Mouse (Mus musculus): ENCODE results near the gene Scarb2. TPM values are rescaled to one million over a fixed set of nuclear protein-coding genes. Genes with fewer than 3 reads are reported as not detected.

Gene Scarb2
- total RNA-seq, 2 experiments from 2014 or later: 90.2 to 96.8 TPM

- no peak for DNase-seq (ENCODE audit: low spot score in 2 of 2)
Measured at GRCm38 (mm10) chr5:92392542-92392941, 114.1 kb downstream of the Scarb2 start.

Small RNA genes within 50 kb of the gene (microRNA-seq; reads per million reads assigned to microRNA genes)
- not detected for gene Mir6415

Other genes with a start within 250 kb of the Scarb2 start
- 10 to 100 TPM; 16.6 to 16.7 TPM for gene Naaa, start 228.7 kb downstream of the Scarb2 start, total RNA-seq (2021)
- gene Sdad1, start 196.4 kb downstream of the Scarb2 start, total RNA-seq (2021): 10 to 100 TPM; 25.5 to 28.4 TPM
- gene Cxcl9, start 178.8 kb downstream of the Scarb2 start, total RNA-seq (2021): 1 to 10 TPM; 5.0 to 8.4 TPM
- 100 to 1,000 TPM; 257 to 310 TPM for gene Art3, start 175.0 kb downstream of the Scarb2 start, total RNA-seq (2021)
- 1 to 10 TPM in 1 of 2 experiments, under 1 TPM in 1; 0.76 to 1.0 TPM for gene Cxcl10, start 157.9 kb downstream of the Scarb2 start, total RNA-seq (2021)
- gene Nup54, start 71.6 kb downstream of the Scarb2 start, total RNA-seq (2021): 10 to 100 TPM; 22.6 to 25.6 TPM
- gene Fam47e, start 48.2 kb upstream of the Scarb2 start, total RNA-seq (2021): not detected
- gene Stbd1, start 96.2 kb upstream of the Scarb2 start, total RNA-seq (2021): 100 to 1,000 TPM; 228 to 257 TPM
- under 1 TPM; 0.10 to 0.25 TPM for gene Ccdc158, start 168.4 kb upstream of the Scarb2 start, total RNA-seq (2021)
- 10 to 100 TPM in 1 of 2 experiments, 1 to 10 TPM in 1; 8.9 to 11.0 TPM for gene Shroom3, start 176.6 kb upstream of the Scarb2 start, total RNA-seq (2021)

Measured in gastrocnemius, postnatal 4 days (tissue).